Mouse (Mus musculus): ENCODE data around the gene Exoc4.

Exoc4 gene

GRCm38 (mm10) chr6:33476134-33476533 is 227.2 kb downstream of the Exoc4 start:
- no peak for DNase-seq (ENCODE audit: low spot score)

DNA sequence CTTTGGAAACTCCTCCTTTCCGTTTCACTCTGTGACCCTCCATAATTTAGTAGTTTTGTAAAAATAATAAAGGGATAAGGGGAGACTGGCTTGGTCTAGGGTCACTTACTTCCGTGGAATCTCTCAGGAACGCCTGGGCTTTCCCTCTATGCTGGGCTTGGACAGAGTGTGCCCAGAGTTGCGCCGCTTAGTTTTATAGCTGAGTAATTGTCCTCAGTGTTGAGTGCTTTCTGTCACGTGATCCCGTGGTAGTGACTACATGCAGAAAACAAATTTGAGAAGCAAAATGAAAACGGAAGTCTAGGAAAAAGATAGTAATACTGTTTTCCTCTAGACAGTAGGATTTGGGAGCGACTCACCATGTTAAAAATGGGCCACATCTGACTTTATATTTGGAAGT is 235.7 kb downstream of the Exoc4 start:
- no peak for DNase-seq (ENCODE audit: low spot score)

- no peak for DNase-seq (ENCODE audit: low spot score)
Measured at GRCm38 (mm10) chr6:33489788-33490187, 240.9 kb downstream of the Exoc4 start.

- DNase-seq (ENCODE audit: low spot score), result no peak
Measured at GRCm38 (mm10) chr6:33496141-33496855, 247.4 kb downstream of the Exoc4 start.

GRCm38 (mm10) chr6:33497348-33497747 is 248.5 kb downstream of the Exoc4 start:
- no peak for DNase-seq (ENCODE audit: low spot score)

GRCm38 (mm10) chr6:33502388-33502787 is 253.5 kb downstream of the Exoc4 start:
- DNase-seq (ENCODE audit: low spot score), result no peak

DNA sequence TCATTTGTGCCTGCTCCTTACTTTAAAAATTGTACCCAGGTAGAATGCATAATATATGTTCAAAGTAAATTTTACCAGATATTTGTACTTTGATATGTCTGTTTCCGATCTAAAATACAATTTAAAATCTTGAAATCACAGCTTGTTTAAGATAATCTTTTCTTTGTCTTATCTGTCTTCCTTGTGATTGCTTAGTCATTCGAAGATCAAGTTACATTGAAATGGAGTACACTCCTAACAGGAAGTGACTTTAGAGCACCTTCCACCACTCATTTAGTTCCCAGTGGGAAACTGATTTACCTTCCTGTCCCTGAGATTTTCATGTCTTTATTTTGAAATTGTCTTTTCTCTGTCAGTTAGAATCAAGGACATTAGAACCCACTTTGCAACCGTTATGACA is 254.5 kb downstream of the Exoc4 start:
- no peak for DNase-seq (ENCODE audit: low spot score)

DNA sequence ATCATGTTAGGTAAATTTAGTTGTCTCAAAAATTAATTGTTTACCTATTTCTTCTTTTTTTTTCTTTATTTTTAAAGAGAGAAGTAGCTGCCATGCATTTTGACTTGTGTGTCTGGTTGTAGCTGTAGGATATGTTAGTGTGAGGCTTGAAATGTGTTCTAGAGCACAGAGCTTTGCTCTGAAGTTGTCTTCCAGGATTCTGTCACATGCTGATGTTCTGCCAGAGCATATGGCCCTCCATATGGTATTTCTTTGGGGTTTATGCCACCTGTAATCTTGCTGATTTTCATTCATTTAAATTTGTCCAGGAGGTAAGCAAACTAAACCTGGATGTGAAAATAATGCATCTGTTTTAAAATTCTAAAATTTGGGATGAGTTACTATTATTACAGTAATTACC is 258.2 kb downstream of the Exoc4 start:
- peak; percentile 50 for DNase-seq (ENCODE audit: low spot score)

DNA sequence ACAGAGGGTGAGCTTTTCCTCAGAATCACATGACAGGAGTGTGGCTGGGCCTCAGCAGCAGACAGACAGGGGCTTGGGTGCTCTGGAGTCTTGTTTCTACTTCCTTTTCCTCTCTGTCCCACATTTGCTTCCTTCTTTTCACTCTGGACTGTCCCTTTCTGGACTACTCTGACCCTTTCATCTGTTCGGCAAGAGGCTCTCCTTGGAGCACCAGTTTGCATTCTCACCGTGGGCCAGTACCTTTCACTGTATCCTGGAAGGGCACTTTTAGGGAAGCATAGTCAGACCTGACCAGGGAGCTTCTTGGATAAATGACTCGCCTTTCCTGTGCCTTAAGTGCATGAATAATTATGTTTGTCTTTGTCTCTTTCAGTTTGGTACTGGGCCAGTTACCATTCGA is 266.5 kb downstream of the Exoc4 start:
- no peak for DNase-seq (ENCODE audit: low spot score)

DNA sequence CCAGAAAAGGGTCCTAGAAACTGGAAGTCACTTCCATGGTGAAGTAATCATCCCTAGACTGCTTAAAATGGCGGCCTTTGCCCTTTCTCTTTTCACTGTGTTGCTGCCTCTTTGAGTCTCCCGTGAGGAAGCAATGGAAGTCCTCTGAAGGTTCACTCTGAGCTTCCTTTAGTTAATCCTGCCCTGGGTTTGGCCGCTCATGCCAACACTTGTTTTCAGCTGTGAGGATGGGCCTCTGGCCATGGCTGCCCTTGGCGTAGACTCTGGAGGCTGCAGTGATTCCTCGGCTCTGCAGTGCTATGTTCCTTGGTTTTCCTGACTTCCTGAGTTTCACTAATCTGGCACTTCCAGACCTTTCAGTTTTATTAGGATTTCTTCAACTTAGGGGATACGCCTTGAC is 267.9 kb downstream of the Exoc4 start:
- no peak for DNase-seq (ENCODE audit: low spot score)

GRCm38 (mm10) chr6:33517890-33518410 is 269.1 kb downstream of the Exoc4 start:
- no peak for DNase-seq (ENCODE audit: low spot score)

GRCm38 (mm10) chr6:33525695-33526366 is 276.9 kb downstream of the Exoc4 start:
- peak; percentile 59 for DNase-seq (ENCODE audit: low spot score)

GRCm38 (mm10) chr6:33540356-33540755 is 291.5 kb downstream of the Exoc4 start:
- no peak for DNase-seq (ENCODE audit: low spot score)

- no peak for DNase-seq (ENCODE audit: low spot score)
Measured at GRCm38 (mm10) chr6:33542712-33543111, 293.8 kb downstream of the Exoc4 start.

- no peak for DNase-seq (ENCODE audit: low spot score)
Measured at GRCm38 (mm10) chr6:33551934-33552333, 303.0 kb downstream of the Exoc4 start.

DNA sequence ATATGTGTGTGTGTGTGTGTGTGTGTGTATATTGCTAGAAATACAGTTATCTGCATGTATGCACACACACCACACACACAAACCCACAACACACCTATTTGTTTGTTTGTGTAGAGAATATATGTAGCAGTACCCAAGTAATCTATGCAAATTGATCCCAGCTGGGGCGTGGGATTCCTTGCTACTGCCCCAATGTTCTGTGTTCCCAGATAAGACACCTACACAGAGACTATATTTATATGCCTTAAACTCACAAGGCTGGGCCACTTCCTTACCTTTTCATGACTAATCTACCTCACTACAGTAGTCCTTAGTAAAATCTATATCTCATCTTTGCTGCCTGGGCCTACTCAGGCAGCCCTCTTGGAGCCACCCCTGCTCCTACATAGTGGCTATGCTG is 312.0 kb downstream of the Exoc4 start:
- peak; percentile 39 for DNase-seq (ENCODE audit: low spot score)

- DNase-seq (ENCODE audit: low spot score), result no peak
Measured at GRCm38 (mm10) chr6:33561911-33562310, 313.0 kb downstream of the Exoc4 start.

DNA sequence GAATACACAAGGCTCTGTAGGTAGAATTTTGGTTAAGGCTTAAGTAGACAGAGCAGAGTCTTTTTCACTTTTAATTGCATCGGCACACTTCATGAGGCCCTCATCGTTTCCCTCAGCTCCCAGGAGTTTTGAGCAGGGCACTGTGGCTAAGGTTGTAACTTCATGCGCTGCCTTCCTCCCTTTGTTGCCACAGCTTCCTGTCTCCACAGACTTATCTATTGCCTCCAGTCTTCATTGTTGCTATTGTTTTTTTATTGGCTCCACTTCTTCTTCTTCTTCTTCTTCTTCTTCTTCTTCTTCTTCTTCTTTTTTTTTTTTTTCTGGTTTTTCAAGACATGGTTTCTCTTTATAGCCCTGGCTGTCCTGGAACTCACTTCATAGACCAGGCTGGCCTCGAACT is 327.1 kb downstream of the Exoc4 start:
- no peak for DNase-seq (ENCODE audit: low spot score)

- no peak for DNase-seq (ENCODE audit: low spot score)
Measured at GRCm38 (mm10) chr6:33608469-33608868, 359.6 kb downstream of the Exoc4 start.

DNA sequence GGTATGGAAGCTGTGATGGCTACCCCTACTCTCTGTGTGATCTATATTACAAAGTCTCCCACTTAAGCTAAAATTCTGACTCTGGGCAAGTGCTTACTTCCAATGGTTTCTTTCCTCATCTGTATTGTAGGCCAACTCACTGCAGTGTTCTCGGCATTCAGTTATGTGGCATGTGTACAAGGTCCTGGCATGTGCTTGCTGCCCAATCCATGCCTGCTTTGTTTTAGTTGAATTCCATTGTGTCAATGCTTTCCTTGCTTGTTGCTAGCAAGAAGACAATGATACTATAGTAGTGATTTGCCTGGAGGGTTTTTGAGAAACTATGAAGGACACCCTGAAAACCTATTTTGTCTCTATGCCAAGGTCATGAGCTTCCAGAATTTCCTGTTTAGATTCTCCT is 365.1 kb downstream of the Exoc4 start:
- DNase-seq (ENCODE audit: low spot score), result no peak

DNA sequence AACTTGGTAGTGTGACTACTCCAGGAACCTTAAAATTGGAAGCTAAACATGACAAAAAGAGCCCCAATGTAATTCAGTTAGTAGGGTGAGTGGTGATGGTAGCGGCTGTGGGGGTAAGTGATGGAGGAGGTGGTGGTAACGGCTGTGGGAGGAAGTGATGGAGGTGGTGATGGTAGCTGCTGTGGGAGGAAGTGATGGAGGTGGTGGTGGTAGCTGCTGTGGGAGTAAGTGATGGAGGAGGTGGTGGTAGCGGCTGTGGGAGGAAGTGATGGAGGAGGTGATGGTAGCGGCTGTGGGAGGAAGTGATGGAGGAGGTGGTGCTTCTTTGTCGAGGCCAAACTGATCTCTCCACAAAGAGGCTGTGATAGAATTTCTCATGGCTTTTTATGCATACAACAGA is 369.7 kb downstream of the Exoc4 start:
- DNase-seq (ENCODE audit: low spot score), result no peak

DNA sequence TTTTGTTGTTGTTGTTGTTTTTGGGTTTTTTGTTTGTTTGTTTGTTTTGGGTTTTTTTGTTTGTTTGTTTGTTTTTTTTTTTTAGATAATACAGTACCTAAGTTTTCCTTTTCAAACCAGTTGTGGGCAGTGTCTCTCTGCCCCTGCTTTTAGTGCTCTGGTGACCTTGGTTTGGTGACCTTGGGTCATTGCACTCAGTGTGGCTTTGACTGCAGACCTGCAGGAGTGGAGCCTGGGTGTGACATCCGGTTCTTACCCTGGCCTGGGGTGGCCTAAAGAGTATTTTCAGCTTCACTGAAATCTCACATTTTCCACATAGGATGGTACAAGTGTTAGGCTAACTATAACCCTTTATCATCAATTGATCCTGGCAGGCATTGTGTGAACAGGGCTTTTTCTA is 371.8 kb downstream of the Exoc4 start:
- DNase-seq (ENCODE audit: low spot score), result no peak

GRCm38 (mm10) chr6:33625931-33626330 is 377.0 kb downstream of the Exoc4 start:
- DNase-seq (ENCODE audit: low spot score), result no peak

DNA sequence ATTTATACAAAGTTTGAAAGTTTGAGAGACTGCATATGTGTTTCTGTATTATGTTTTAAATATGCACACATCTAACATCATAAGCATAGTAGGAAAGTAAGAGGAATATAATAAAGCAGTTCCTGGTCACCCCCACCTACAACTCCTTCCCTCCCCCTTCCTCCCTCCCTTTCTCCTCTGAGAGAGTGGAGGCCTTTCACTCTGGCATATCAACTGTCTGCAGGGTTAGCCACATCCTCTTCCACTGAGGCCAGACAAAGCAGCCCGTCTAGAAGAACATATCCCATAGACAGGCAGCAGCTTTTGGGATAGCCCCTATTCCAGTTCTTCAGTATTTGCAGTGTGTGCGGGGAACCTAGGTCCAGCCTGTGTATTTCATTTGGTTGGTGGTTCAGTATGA is 382.2 kb downstream of the Exoc4 start:
- DNase-seq (ENCODE audit: low spot score), result no peak
